Mouse (Mus musculus) stomach, embryonic 14.5 days (tissue): ENCODE measurements at regions not wholly inside any gene's neighbourhood (a gene's known extent, or its start where the extent isn't known, plus 50 kb on each side); places are given as distances from the start of the nearest gene placed in this dataset.

Experiments used
- ATAC-seq: fragments of 200-750 bp; cut with Nextera tagmentation; 2 replicates; pipeline ENCODE4 v1.8.0; 2017; ENCODE audit warnings: low read depth, moderate TSS enrichment; ENCODE audit not compliant: insufficient number of reproducible peaks, insufficient read depth, low FRiP score
- H3K27ac ChIP-seq: fragments of 300-500 bp; sonication (generic); 2 replicates; pipeline ENCODE4 v1.5.1; 2014; ENCODE audit warnings: mild to moderate bottlenecking, low read length, moderate library complexity, mixed read lengths
- H3K27me3 ChIP-seq: fragments of 300-500 bp; sonication (generic); 2 replicates; pipeline ENCODE4 v1.6.1; 2014; ENCODE audit warnings: low read length, control low read depth, mixed read lengths; ENCODE audit not compliant: control insufficient read depth, insufficient read depth
- H3K36me3 ChIP-seq: fragments of 300-500 bp; sonication (generic); 2 replicates; pipeline ENCODE4 v1.6.1; 2014; ENCODE audit warnings: mild to moderate bottlenecking, control low read depth, low read length, moderate library complexity, mixed read lengths; ENCODE audit not compliant: control insufficient read depth, insufficient read depth
- H3K4me1 ChIP-seq: fragments of 300-500 bp; sonication (generic); 2 replicates; pipeline ENCODE4 v1.6.1; 2014; ENCODE audit warnings: low read length, control low read depth, mixed read lengths; ENCODE audit not compliant: control insufficient read depth, insufficient read depth
- H3K4me2 ChIP-seq: fragments of 300-500 bp; sonication (generic); replicated peaks from 2 replicates; pipeline ENCODE4 v1.6.1; 2014; ENCODE audit warnings: low read depth, low read length, control low read depth
- H3K4me3 ChIP-seq: fragments of 300-500 bp; sonication (generic); 2 replicates; pipeline ENCODE4 v1.5.1; 2014; ENCODE audit warnings: low read depth, low read length, control low read depth
- H3K9ac ChIP-seq: fragments of 300-500 bp; sonication (generic); replicated peaks from 2 replicates; pipeline ENCODE4 v1.6.1; 2014; ENCODE audit warnings: low read depth, mild to moderate bottlenecking, control low read depth, low read length, moderate library complexity, mixed read lengths
- H3K9me3 ChIP-seq: fragments of 300-500 bp; sonication (generic); 2 replicates; pipeline ENCODE4 v1.6.1; 2016; ENCODE audit warnings: low read depth, low read length, control low read depth; ENCODE audit not compliant: control insufficient read depth
- WGBS: fragments of 180-500 bp; shearing (Covaris S2); extraction: QIAGEN DNeasy Blood & Tissue Kit; methylation state at CpG from one replicate; pipeline ENCODE4 v1.1.7; 2014; 5-methylcytosine and 5-hydroxymethylcytosine counted together

GRCm38 (mm10) chr13:42554961-42555360 lies 125.5 kb upstream of the Phactr1 start:
- no peak for ATAC-seq
- 79% methylated on average over 4 of the region's 4 CpGs for WGBS
- no peaks in the 10 kb centered on the region for H3K9me3 ChIP-seq
- H3K4me1 ChIP-seq: no peaks in the 10 kb centered on the region
- no peaks in the 10 kb centered on the region for H3K27me3 ChIP-seq
- H3K27ac ChIP-seq: no peak overlapping the region
- H3K4me3 ChIP-seq: no peak overlapping the region
- no peak overlapping the region for H3K4me2 ChIP-seq
- no peaks in the 10 kb centered on the region for H3K36me3 ChIP-seq
- no peak overlapping the region for H3K9ac ChIP-seq

DNA sequence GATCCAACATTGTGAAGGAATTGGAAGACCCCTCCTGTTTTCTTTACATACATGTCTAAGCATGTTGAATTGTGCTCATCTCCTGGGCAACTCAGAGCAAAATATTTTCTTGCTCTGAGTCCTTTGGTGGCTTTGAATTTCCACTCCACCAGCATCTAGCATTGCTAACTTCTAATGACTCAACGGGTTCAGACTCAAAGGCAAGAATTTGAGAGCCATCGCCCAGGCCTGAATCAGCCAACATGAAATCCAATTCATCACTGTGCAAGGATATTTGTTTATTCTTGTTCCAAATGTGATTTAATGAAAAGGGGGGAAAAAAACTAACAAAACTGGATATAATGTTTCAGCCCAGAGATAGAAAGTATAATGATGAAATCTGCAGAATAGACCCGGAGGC lies 121.9 kb upstream of the Phactr1 start:
- no peak for ATAC-seq
- Histone ChIP-seq H3K4me2 (no peak overlapping the region), H3K9ac (no peak overlapping the region), H3K27ac (no peak overlapping the region), H3K4me1 (no peaks in the 10 kb centered on the region), H3K36me3 (no peaks in the 10 kb centered on the region), H3K9me3 (no peaks in the 10 kb centered on the region), H3K27me3 (no peaks in the 10 kb centered on the region), H3K4me3 (no peak overlapping the region)
- 79% methylated on average over 3 of the region's 3 CpGs for WGBS

- H3K9ac ChIP-seq: no peak overlapping the region
- ATAC-seq: no peak
- no peaks in the 10 kb centered on the region for H3K36me3 ChIP-seq
- 74% methylated on average over 2 of the region's 2 CpGs for WGBS
- no peak overlapping the region for H3K27ac ChIP-seq
- no peaks in the 10 kb centered on the region for H3K27me3 ChIP-seq
- no peak overlapping the region for H3K4me3 ChIP-seq
- H3K4me2 ChIP-seq: no peak overlapping the region
- H3K9me3 ChIP-seq: no peaks in the 10 kb centered on the region
- H3K4me1 ChIP-seq: 0 out of 2 replicates have a peak, but pooled peaks cover 4% of the 10 kb centered on the region
Observed at GRCm38 (mm10) chr13:42561446-42561845, 119.0 kb upstream of the Phactr1 start.

GRCm38 (mm10) chr13:42565291-42566058 lies 114.9 kb upstream of the Phactr1 start:
- 51% methylated on average over 26 of the region's 26 CpGs for WGBS
- no peak overlapping the region for H3K27ac ChIP-seq
- H3K4me3 ChIP-seq: no peak overlapping the region
- no peaks in the 10 kb centered on the region for H3K27me3 ChIP-seq
- 0 out of 2 replicates have a peak, but pooled peaks cover 4% of the 10 kb centered on the region for H3K4me1 ChIP-seq
- no peak overlapping the region for H3K4me2 ChIP-seq
- no peaks in the 10 kb centered on the region for H3K36me3 ChIP-seq
- no peak for ATAC-seq
- no peaks in the 10 kb centered on the region for H3K9me3 ChIP-seq
- no peak overlapping the region for H3K9ac ChIP-seq

DNA sequence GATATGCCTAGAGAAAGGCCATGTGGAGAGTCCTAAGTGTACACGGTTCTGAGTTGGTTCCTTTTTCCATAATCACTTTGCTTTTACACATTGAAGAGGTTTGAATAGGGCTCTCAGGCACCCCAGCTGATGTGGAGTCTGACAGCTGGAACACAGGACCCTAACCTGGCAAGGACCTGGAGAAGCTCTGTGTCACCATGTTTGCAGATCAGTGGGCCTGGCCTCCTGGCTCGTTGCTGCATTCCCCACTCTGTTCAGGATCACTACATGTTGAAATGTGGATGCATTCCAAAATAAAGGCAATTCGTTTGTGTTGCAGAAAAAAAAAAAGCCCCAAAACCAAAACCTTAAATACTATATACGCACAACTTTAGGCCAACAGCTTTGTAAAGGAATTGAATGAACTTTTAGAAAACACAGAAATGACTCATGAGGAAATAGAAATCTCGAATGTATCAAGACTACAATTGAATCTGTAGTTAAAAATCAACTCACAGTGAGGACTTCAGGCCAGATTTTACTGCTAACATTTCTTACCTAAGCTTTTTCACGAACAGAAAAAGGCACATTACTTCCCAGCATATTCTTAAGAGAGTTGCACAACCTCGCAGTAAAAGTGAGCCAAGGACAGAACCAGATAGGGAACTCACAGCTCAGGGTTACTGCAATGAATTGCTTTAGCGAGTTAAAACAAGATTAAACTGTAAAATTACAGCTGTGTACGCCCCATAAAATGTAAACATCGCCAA lies 109.6 kb upstream of the Phactr1 start:
- no peak overlapping the region for H3K9ac ChIP-seq
- H3K27ac ChIP-seq: no peak overlapping the region
- H3K4me2 ChIP-seq: no peak overlapping the region
- no peaks in the 10 kb centered on the region for H3K4me1 ChIP-seq
- H3K36me3 ChIP-seq: no peaks in the 10 kb centered on the region
- H3K9me3 ChIP-seq: no peaks in the 10 kb centered on the region
- ATAC-seq: no peak
- WGBS: 51% methylated on average over 10 of the region's 10 CpGs
- no peaks in the 10 kb centered on the region for H3K27me3 ChIP-seq
- no peak overlapping the region for H3K4me3 ChIP-seq

DNA sequence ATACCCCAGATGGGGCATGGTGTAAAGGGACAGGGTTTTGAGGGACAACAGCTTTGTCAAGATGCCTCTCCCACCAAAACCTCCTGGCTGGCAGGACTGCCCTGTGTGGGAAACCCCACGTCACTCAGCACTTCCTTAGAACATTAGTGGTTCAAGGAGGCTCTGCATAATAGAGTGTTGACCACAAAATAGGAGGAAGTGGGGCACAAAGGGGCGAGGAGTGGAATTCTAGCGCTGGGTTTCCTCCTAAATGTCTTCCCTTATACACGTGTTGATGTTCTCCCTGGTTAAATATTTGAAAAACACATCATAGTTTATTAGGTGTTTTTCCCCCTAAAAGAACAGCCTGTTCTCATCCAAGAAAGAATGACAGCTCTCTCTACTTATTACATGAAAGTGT lies 106.2 kb upstream of the Phactr1 start:
- Histone ChIP-seq H3K36me3 (no peaks in the 10 kb centered on the region), H3K9me3 (no peaks in the 10 kb centered on the region)
- whole genome bisulfite sequencing: 55% methylated on average over 4 of the region's 4 CpGs

DNA sequence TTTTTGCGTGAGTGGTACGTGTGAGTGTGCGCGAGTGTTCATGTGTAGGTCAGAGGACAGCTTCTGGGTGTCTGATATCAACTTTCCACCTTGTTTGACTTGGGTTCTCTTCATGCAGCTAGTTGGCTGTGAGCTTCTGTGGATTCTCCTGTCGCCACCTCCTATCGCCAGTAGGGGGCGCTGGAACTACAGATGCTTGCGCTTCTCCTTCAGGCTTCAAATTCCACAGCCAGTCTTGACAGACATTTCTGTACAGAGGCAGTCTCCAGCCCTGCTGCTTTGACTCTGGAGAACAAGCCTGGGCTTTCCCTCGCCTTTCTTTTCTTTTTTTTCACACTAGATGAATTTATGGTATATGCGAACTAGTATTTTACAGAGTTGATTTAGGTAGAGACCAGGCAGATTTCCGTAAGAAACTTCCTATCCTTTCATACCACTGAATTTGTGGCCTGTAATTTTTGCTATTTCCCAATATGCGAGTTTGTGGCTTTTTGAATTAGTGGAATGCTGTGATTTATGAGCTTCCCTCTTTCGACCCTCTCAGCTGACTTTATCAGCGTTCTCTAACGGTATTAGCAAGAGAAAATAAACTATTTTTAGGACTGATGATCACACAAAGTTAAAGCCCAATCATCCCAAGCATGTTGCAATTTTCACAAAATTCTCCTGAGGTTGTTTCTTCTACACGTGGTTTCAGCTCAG lies 104.5 kb upstream of the Phactr1 start:
- Histone ChIP-seq H3K4me2 (no peak overlapping the region), H3K9me3 (no peaks in the 10 kb centered on the region), H3K36me3 (no peaks in the 10 kb centered on the region), H3K4me3 (no peak overlapping the region), H3K27ac (no peak overlapping the region), H3K4me1 (no peaks in the 10 kb centered on the region), H3K27me3 (no peaks in the 10 kb centered on the region), H3K9ac (no peak overlapping the region)
- no peak for ATAC-seq
- 26% methylated on average over 16 of the region's 16 CpGs for WGBS

More for the DNA sequence above, 106.2 kb upstream of the Phactr1 start:
- Histone ChIP-seq H3K9ac (no peak overlapping the region), H3K4me2 (no peak overlapping the region), H3K27me3 (no peaks in the 10 kb centered on the region), H3K4me3 (no peak overlapping the region), H3K27ac (no peak overlapping the region), H3K4me1 (no peaks in the 10 kb centered on the region)
- no peak for ATAC-seq

DNA sequence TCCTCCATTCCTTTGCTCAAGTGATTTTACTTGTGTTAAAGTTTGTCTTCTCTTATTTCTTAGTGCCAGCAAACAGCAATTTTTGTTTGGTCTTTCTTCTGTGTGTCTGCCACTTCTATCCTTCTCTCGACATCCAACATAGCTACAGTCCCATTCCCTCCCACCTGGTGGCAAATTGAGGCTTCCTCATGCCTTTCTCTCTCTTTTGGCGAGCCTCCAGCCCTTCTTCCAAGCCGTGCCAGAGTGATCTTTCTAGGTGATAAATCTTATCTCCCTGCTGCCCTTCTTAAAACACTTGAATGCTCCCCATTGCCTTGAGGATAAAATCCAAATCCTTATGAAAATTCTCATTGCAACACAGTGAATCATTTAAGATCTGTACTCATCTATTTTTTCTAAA lies 101.0 kb upstream of the Phactr1 start:
- WGBS: 41% methylated on average over 3 of the region's 3 CpGs
- H3K27ac ChIP-seq: no peak overlapping the region
- ATAC-seq: no peak
- no peaks in the 10 kb centered on the region for H3K27me3 ChIP-seq
- H3K4me3 ChIP-seq: no peak overlapping the region
- no peaks in the 10 kb centered on the region for H3K4me1 ChIP-seq
- no peak overlapping the region for H3K4me2 ChIP-seq
- no peaks in the 10 kb centered on the region for H3K36me3 ChIP-seq
- no peaks in the 10 kb centered on the region for H3K9me3 ChIP-seq
- H3K9ac ChIP-seq: no peak overlapping the region
